Mouse (Mus musculus) myocyte (in vitro differentiated cells): ENCODE results near the gene Gm47841.

ENCODE experiments used
- CEBPB ChIP-seq: IDR thresholded peaks from 2 replicates; pipeline ENCODE4 v1.6.1; 2011; ENCODE audit warnings: mild to moderate bottlenecking, moderate library complexity; ENCODE audit not compliant: poor library complexity, insufficient read depth, severe bottlenecking
- E2F4 ChIP-seq: IDR thresholded peaks from one replicate; pipeline ENCODE4 v1.6.1; 2011; ENCODE audit warnings: mild to moderate bottlenecking, control low read depth, moderate library complexity; ENCODE audit not compliant: insufficient read depth
- MAX ChIP-seq: IDR thresholded peaks from one replicate; pipeline ENCODE4 v1.6.1; 2011; ENCODE audit warnings: low read depth, mild to moderate bottlenecking, control low read depth
- MYOD1 ChIP-seq, 3 experiments: IDR thresholded peaks; one replicate each; pipeline ENCODE4 v1.6.1; 2011; ENCODE audit warnings: control low read depth in 2 of 3, low read depth in 2 of 3, mild to moderate bottlenecking in 2 of 3, moderate library complexity in 1 of 3; ENCODE audit not compliant: insufficient read length in 2 of 3, control insufficient read depth in 1 of 3
- MYOG ChIP-seq, 3 experiments: IDR thresholded peaks; one replicate each; pipeline ENCODE4 v1.6.1; 2011; ENCODE audit warnings: control low read depth in 2 of 3, low read depth in 2 of 3, mild to moderate bottlenecking in 2 of 3; ENCODE audit not compliant: insufficient read length in 2 of 3, control insufficient read depth in 1 of 3, insufficient read depth in 1 of 3
- POLR2A ChIP-seq: IDR thresholded peaks from one replicate; pipeline ENCODE4 v1.6.1; 2011; ENCODE audit warnings: low read depth, mild to moderate bottlenecking, control low read depth, moderate library complexity; ENCODE audit not compliant: insufficient read length
- POLR2AphosphoS2 ChIP-seq: IDR thresholded peaks from one replicate; pipeline ENCODE4 v1.6.1; 2011; ENCODE audit warnings: low read depth, control low read depth; ENCODE audit not compliant: insufficient read length
- SRF ChIP-seq: IDR thresholded peaks from one replicate; pipeline ENCODE4 v1.6.1; 2011; ENCODE audit warnings: low read depth; ENCODE audit not compliant: control insufficient read depth, insufficient read length
- TCF12 ChIP-seq: IDR thresholded peaks from one replicate; pipeline ENCODE4 v1.6.1; 2011; ENCODE audit warnings: mild to moderate bottlenecking, control low read depth; ENCODE audit not compliant: poor library complexity, insufficient read depth, severe bottlenecking
- TCF3 ChIP-seq: IDR thresholded peaks from one replicate; pipeline ENCODE4 v1.6.1; 2011; ENCODE audit warnings: low read depth, control low read depth; ENCODE audit not compliant: insufficient read length
- USF1 ChIP-seq: IDR thresholded peaks from one replicate; pipeline ENCODE4 v1.6.1; 2011; ENCODE audit warnings: low read depth, mild to moderate bottlenecking, control low read depth, moderate library complexity

- TF ChIP-seq POLR2AphosphoS2, result no peak
- no peak for TF ChIP-seq TCF12
- no peak for TF ChIP-seq POLR2A
- TF ChIP-seq E2F4, result no peak
- TF ChIP-seq SRF, result no peak
- TF ChIP-seq TCF3, result no peak
- no peak for TF ChIP-seq CEBPB
- no peak for TF ChIP-seq MYOG (IDR thresholded peaks at IDR 0.05; ENCODE audit: control insufficient read depth in 1 of 3, insufficient read depth in 1 of 3, insufficient read length in 2 of 3, low read depth in 2 of 3)
- no peak for TF ChIP-seq MYOD1 (IDR thresholded peaks at IDR 0.05; ENCODE audit: control insufficient read depth in 1 of 3, insufficient read length in 2 of 3, low read depth in 2 of 3)
- no peak for TF ChIP-seq USF1
- no peak for TF ChIP-seq MAX
Observed at GRCm38 (mm10) chr15:101072736-101073135, 25.5 kb upstream of the Gm47841 start.
